Mouse (Mus musculus) G1E-ER4 (cell line): ENCODE measurements at regions not wholly inside any gene's neighbourhood (a gene's known extent, or its start where the extent isn't known, plus 50 kb on each side); places are given as distances from the start of the nearest gene placed in this dataset.

Source experiments
- GATA1 ChIP-seq: IDR thresholded peaks from one replicate; pipeline ENCODE4 v1.8.0; 2012; ENCODE audit warnings: low read length, inconsistent platforms

DNA sequence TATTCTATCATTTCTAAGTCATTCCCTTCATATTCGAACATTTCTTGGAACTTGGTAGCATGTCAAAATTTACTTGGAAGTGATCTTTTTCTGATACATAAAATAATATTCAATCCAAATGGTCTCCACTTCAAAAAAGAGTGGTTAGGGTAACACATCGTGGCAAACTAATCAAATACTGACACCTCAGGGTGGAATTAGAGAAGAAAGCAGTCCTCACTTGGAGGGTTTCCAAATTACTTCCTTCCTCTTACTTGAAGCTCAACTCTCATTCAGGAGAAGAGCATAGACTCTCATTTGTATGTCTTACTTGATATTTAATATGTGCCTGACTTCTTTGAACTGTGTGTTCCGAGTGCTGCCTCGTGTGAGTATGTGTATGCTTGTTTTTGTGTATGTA, 220.3 kb downstream of the Mex3b start:
- no peak for TF ChIP-seq GATA1

DNA sequence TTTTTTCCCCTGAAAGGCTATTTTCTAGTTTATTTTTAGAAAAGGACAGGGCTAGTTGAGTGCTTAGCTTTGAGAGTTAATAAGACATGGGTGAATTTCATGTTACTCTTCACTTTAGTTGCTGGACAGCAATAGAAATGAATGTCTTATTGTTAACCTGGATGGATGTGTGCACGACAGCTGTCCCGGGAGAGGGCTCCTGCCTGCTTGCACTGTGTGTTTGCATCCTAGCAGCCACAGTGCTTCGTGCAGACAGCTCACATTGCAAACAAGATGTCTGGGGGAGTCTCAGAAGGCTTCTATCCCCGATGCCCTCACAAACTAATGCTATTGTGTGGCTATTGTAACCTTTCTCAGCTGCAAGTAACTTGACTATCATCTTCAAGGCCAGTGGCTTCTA, 221.0 kb downstream of the Mex3b start:
- TF ChIP-seq GATA1, result no peak

DNA sequence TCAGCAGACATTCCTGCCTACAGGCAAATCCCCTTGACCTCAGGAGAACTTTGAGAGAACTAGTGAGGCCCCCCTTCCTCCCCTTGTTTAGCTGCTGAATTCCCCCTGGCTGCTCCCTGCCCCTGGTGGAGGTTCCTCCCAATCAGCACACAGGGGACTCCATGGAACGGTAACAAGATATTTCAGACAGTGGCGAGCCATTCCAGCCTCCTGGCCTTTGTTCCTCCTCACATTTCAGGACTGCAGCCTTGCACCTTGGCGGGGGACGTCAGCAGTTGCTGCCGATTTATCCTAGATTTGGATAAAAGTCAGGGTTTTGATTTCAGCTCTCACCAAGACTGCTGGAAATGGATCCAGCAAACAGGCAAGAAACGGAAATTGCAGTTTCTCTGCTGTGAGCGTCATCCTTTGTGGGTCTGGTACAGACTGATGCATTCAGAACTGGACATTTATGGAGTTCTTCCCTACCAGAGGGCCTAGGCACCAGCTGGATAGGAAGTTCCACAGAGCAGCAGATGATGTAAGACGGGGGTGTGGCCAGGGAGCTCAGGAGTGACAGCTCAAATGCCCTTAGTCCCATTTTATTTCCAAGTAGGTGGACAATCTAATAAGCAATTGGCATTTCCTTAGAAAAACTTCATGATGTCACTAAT, 222.3 kb downstream of the Mex3b start:
- no peak for TF ChIP-seq GATA1

DNA sequence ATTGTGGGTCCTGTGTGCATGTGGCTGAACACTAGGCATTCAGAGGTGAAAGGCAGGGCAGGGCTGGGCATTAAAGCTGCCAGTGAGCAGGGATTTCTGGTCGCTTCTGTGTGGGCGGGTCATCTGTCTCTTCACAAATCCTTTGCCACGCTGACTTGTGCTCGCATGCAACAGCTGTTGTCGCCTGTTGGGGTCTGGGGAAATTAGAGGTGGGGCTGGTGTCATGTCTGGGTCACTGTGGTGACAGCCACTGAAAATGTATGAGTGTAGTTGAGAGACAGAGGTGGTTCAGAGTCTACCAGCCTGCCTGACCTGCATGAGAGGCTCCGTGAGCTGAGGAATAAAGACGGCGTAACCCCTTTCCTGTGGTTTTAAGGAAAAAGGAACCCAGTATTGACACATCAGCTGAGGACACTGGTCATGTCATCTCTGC, 226.8 kb downstream of the Mex3b start:
- no peak for TF ChIP-seq GATA1

DNA sequence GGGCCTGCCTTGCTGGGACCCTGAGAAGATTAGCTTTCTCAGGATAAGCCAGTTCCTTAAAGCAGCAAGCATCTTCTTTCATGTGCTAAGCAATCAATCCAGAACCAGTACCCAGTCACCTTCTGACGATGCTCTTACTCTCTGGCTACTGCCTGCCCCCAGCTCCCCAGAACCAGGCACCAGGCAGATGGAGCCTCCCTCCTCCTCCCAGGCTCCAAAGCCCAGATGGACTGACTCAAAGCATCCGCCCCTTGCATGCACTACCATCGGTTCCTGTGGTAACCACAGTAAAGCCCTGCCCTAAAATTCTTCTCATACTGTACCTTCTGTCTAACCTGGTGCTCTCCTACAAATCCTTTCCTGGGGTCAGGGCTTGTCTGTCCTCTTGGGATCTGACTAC, 227.8 kb downstream of the Mex3b start:
- TF ChIP-seq GATA1, result no peak

DNA sequence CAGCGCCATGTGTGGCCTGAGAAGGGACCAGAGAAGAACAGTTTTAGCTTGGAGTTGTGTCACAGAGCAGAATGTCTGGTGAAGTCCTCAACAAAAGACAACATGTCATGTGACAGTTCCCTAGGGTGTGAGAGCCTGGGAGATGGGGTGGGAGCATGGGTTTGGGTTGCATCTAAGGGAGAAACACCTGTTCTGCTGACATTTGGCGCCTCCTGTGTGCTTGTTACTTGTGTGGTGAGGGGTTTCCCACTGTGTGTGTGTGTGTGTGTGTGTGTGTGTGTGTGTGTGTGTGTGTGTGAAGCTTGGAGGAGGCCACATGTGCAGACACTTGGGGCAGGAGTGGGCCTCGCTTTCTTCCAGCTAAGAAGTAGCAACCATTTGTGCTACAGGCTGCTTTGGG, 228.5 kb downstream of the Mex3b start:
- TF ChIP-seq GATA1, result no peak

DNA sequence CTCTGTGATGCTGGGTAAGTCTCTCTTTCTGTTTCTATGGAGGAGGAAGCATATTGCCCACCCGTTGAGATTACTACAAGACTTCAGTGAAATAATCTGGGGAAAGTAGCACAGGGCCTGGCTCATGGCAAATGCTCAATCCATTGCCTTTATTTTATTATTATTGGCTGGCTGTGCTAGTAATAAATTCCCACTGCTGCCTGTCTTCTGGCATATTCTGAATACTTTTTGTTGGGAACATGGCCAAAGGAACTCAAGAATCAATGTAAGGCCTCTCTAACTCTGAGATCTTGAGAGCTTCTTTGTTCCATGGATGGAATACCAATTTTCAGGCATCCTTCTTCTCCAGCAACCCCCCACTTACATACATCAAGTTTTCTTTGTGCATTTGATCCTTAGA, 237.3 kb downstream of the Mex3b start:
- no peak for TF ChIP-seq GATA1

DNA sequence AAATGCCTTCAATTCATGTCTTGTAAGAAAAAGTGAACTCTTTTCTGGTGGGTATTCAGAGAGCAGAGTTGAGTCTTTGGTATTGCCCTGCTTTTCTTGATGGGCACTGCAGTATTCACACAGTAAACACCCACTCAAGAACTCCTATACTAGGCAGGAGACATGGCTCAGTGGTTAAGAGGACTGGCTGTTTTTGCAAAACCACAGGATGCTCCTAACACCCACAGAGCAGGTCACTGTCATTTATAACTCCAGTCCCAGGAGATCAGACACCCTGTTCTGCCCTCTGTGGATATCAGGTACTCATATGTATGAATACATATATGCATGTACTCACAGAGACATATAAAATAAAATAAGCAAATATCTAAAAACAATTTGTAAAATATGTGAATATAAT, 238.5 kb downstream of the Mex3b start:
- TF ChIP-seq GATA1, result no peak

DNA sequence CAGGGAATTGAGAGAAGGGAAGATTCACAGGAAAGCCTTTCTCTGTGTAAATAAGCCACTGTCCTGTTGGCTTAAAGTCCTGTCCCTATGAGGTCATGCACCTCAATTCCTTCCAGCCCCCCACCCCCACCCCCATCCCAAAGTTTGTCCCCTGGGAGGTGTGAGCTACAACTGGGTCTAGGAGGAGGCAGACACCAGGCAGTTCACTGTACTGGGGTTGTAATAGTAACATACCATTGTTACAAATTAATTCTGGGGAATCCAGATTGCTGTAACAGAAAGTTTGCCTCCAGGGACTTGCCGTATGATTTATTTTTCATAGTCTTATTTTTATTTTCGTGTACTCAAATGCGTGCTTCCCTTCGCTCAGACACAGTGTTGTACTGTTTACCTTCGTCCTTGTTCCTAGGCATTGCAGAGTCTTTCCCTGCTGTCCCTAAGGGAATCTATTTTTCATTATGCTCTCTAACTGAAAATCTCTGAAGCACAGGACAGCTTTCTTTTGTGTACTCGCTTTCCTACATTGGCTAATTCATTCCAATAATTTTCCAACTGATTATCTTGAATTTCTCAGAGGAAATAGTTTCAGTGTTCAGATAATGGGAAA, 244.2 kb downstream of the Mex3b start:
- TF ChIP-seq GATA1, result no peak

DNA sequence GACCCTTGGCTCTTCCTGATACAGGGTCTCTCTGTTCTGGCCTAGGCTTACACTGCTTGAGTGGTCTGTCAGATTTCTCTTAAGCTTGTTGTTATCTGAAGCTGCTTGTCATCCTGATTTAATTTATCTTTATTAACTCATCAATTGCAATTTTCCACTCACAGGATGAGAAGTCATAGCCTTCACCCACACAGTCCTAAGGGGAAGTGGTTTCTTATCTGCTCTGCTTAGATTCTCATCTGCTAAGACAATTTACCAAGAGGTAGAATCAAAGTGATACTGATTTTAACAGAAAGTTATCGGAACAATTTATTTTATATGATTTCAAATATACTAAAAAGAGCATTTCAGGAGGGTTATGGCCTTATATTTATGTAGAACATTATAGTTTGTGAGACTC, 249.4 kb downstream of the Mex3b start:
- TF ChIP-seq GATA1, result no peak

DNA sequence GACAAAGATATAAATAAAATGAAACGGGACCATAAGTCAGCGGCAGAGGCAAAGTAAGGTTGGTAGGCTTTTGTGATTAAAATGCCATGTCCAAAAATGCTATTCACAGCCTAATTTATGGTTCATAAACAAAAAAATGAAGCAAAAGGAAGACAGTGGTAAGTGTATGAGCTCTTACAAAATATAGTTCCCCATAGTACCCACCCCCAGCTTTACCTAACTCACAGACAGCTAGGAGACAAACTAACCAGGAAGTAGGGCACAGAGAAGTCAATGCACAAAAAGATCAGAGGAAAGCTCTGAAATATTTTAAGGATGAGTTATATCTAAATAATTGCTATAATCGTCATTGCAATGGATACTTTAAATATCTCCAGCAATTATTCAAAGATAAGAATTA, 249.9 kb downstream of the Mex3b start:
- TF ChIP-seq GATA1, result no peak

DNA sequence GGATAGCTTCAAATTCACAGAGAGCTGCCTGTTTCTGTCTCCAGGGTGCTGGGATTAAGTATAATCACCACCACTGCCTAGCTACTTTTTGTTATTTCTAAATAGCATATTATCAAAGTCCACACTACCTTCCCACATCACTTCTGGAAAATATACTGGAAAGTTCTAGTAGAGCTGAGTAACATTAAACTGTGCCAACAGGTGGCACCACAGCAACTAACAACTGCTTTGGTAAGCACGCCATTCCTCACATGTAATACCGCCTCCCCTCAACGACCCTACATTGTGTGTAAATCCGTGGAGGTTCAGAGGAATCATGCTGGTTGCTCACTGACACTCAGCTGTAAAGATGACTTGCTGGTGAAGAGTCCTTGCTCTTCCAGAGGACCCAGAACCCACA, 259.1 kb downstream of the Mex3b start:
- TF ChIP-seq GATA1, result no peak

DNA sequence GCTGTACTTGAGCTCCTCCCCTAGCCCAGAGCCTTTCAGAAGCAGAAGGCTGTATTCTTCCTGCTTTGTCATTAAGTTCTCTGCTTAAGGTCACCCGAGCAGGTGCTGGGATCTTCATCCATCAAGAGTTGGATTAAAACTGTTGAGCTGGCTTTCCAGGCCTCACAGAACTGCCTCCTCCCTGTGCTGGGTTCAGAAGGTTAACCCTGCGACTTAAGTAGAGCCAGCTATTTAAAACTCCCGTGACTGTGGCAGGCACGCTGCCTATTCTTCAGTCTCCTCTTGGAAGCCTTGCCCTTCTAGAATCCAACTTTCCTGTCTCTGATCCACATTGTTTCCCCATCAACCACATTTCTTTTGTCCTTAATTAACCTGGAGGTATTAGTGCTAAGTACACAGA, 273.1 kb downstream of the Mex3b start:
- no peak for TF ChIP-seq GATA1

DNA sequence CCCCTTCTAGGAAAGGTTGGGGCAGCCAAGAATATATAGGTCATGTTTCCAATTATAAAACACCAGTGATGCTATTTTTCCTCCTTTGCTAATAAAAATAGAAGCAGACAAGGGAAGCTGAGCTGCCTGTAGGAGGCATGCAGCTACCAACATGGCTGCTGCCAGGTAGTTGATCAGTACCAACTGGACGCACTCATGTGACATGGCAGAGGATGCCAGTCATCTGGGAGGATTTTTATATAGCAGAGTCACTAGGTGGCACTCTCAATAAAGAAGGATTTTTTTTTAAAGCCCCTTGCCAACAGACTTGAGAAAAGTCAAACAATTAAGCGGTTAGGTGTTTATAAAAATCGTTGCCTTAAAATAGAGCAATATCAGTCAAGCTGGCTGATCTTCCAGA, 273.5 kb downstream of the Mex3b start:
- TF ChIP-seq GATA1, result no peak

DNA sequence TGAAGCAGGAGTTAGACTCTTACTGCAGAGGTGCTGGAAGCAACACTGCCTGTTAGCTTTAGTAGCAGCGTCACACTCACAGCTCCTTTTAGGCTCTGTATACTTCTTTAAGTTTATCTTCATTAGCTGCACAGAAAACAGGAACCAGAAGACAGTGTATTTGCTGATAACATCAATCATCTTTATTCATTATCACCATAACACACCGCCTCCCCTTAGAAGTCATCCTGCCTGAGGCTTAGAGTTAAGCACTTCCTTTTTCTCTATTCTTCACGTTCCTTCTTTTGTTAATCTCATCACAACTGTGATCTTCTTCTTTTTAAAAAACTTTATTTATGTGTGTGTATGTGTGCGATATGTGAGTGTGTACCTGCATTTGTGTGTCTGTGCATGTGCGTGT, 276.9 kb downstream of the Mex3b start:
- TF ChIP-seq GATA1, result peak; percentile 87

DNA sequence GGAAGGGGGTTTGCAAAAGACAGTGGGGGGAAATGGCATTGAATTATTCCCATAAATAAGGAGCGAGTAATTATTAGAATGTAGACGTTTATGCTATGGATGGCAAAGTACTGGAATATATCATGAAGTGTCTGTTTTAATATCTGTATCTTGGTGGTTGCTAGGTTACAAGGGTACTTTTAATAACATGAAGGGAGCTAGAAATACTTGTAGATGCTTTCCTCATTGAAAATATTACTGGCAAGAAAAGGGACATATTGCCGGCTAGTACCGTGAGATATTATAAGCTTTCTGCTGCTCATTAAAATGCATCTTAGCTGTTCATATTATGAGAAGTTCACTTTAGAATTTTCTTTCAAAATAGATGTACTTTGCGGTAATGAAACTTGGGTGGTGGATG, 278.4 kb downstream of the Mex3b start:
- no peak for TF ChIP-seq GATA1

DNA sequence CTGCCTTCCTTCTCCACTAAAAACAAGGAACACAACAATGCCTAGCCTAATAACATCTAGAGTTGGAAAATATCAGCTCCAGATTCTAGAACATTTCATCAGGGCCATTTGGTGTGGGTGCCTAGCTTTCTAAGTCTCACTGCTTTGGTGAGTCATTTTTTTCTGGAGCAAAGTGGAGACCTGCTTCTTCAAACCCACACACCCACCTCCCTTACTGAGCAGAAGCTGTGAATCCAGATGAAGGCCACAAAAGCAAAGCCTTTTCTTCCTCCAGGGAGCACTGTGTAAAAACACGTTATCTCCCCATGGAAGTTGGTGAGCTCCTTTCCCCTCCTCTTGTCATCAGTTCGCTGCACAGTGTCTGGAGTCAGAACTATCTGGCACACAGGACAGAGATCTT, 294.1 kb downstream of the Mex3b start:
- no peak for TF ChIP-seq GATA1

DNA sequence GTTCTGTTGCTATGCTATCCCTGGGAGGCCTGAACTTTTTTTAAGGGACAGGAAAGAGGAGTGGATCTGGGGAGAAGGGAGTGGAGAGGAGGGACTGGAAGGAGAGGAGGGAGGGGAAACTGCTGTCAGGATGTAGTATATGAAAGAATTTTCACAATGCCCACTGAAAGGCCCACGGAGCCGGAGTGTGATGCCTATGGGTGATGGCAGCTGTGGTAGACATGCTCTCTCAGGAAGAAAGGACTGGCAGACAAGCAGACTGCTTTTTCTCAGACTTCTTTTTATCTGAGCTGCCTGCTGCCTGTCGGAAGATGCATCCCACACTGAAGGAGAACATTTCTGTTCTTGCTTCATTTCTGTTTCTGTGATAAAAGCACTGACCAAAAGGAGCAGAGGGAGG, 295.7 kb downstream of the Mex3b start:
- no peak for TF ChIP-seq GATA1
